Mouse (Mus musculus) MEL (cell line): ENCODE data around the gene Fgf8. TPM values are rescaled to one million over a fixed set of nuclear protein-coding genes. Genes with fewer than 3 reads are reported as not detected.

ENCODE experiments used
- DNase-seq: peaks from one replicate; pipeline ENCODE4 v3.0.0; 2011; ENCODE audit warnings: low read depth, low spot score
- H3K27ac ChIP-seq: 2 replicates; pipeline ENCODE4 v1.5.1; 2012; ENCODE audit warnings: low read depth, mild to moderate bottlenecking, control low read depth, low read length, moderate library complexity; ENCODE audit not compliant: control insufficient read depth
- H3K27me3 ChIP-seq, 2 experiments: fragments of 150-350 bp in 1 of 2; sonication (generic) in 1 of 2; 2 replicates each; pipeline ENCODE4 v1.6.1; 2012; ENCODE audit warnings: low read length in 2 of 2, mild to moderate bottlenecking in 2 of 2, improper control_type of control experiment in 1 of 2, moderate library complexity in 1 of 2; ENCODE audit not compliant: insufficient read depth in 2 of 2, control insufficient read depth in 1 of 2
- H3K36me3 ChIP-seq, 2 experiments: 2 replicates each; pipeline ENCODE4 v1.6.1; 2012 to 2014; ENCODE audit warnings: low read length in 2 of 2, improper control_type of control experiment in 1 of 2, inconsistent platforms in 1 of 2, mild to moderate bottlenecking in 1 of 2; ENCODE audit not compliant: insufficient read depth in 2 of 2, control insufficient read depth in 1 of 2
- H3K4me1 ChIP-seq, 2 experiments: fragments of 150-350 bp in 1 of 2; sonication (generic) in 1 of 2; 2 replicates each; pipeline ENCODE4 v1.6.1; 2012; ENCODE audit warnings: low read length in 2 of 2, improper control_type of control experiment in 1 of 2, mild to moderate bottlenecking in 1 of 2; ENCODE audit not compliant: insufficient read depth in 2 of 2, control insufficient read depth in 1 of 2
- H3K4me3 ChIP-seq, 2 experiments: fragments of 150-350 bp in 1 of 2; sonication (generic) in 1 of 2; 2 replicates each; pipeline ENCODE4 v1.5.1; 2012; ENCODE audit warnings: low read depth in 2 of 2, low read length in 2 of 2, mild to moderate bottlenecking in 2 of 2, moderate library complexity in 2 of 2, control low read depth in 1 of 2, improper control_type of control experiment in 1 of 2; ENCODE audit not compliant: control insufficient read depth in 1 of 2, insufficient read depth in 1 of 2
- H3K79me2 ChIP-seq: 2 replicates; pipeline ENCODE4 v1.6.1; 2012; ENCODE audit warnings: mild to moderate bottlenecking, low read length, moderate library complexity; ENCODE audit not compliant: control insufficient read depth, poor library complexity, insufficient read depth
- H3K9ac ChIP-seq: 2 replicates; pipeline ENCODE4 v1.6.1; 2012; ENCODE audit warnings: low read depth, mild to moderate bottlenecking, control low read depth, low read length, moderate library complexity; ENCODE audit not compliant: control insufficient read depth, poor library complexity, severe bottlenecking
- H3K9me3 ChIP-seq: fragments of 150-350 bp; sonication (generic); replicated peaks from 2 replicates; pipeline ENCODE4 v1.6.1; 2012; ENCODE audit warnings: mild to moderate bottlenecking, low read length, improper control_type of control experiment, moderate library complexity; ENCODE audit not compliant: insufficient read depth
- CHD1 ChIP-seq: IDR thresholded peaks from 2 replicates; pipeline ENCODE4 v1.6.1; 2012; ENCODE audit warnings: low read depth, mild to moderate bottlenecking, inconsistent platforms, low read length, improper control_type of control experiment
- E2F4 ChIP-seq: IDR thresholded peaks from 2 replicates; pipeline ENCODE4 v1.6.1; 2011; ENCODE audit warnings: low read depth, low read length, improper control_type of control experiment, borderline replicate concordance
- ELF1 ChIP-seq: IDR thresholded peaks from 2 replicates; pipeline ENCODE4 v1.6.1; 2014; ENCODE audit warnings: low read depth, mild to moderate bottlenecking, inconsistent platforms, low read length, improper control_type of control experiment, moderate library complexity
- ETS1 ChIP-seq: IDR thresholded peaks from 2 replicates; pipeline ENCODE4 v1.6.1; 2012; ENCODE audit warnings: low read depth, mild to moderate bottlenecking, inconsistent platforms, low read length, improper control_type of control experiment, moderate library complexity
- GABPA ChIP-seq: IDR thresholded peaks from 2 replicates; pipeline ENCODE4 v1.6.1; 2012; ENCODE audit warnings: low read depth, mild to moderate bottlenecking, inconsistent platforms, low read length, improper control_type of control experiment, moderate library complexity
- HCFC1 ChIP-seq: IDR thresholded peaks from 2 replicates; pipeline ENCODE4 v1.6.1; 2012; ENCODE audit warnings: low read depth, mild to moderate bottlenecking, inconsistent platforms, low read length, improper control_type of control experiment, moderate library complexity
- JUND ChIP-seq: IDR thresholded peaks from 2 replicates; pipeline ENCODE4 v1.6.1; 2011; ENCODE audit warnings: low read depth, mild to moderate bottlenecking, improper control_type of control experiment, low read length
- KAT2A ChIP-seq: conservative IDR thresholded peaks from 2 replicates; pipeline ENCODE4 v1.6.1; 2012; ENCODE audit warnings: low read depth, low read length, improper control_type of control experiment, inconsistent platforms
- MAX ChIP-seq: IDR thresholded peaks from 2 replicates; pipeline ENCODE4 v1.6.1; 2011; ENCODE audit warnings: low read length, improper control_type of control experiment
- MXI1 ChIP-seq: IDR thresholded peaks from 2 replicates; pipeline ENCODE4 v1.6.1; 2011; ENCODE audit warnings: mild to moderate bottlenecking, low read depth, low read length, improper control_type of control experiment
- NRF1 ChIP-seq: IDR thresholded peaks from 2 replicates; pipeline ENCODE4 v1.6.1; 2014; ENCODE audit warnings: low read depth, mild to moderate bottlenecking, inconsistent platforms, low read length, improper control_type of control experiment, moderate library complexity; ENCODE audit not compliant: poor library complexity, insufficient read depth, severe bottlenecking
- POLR2A ChIP-seq, 2 experiments: IDR thresholded peaks; 2 replicates each; pipeline ENCODE4 v1.6.1; 2011 to 2012; ENCODE audit warnings: low read length in 2 of 2, mild to moderate bottlenecking in 2 of 2, control low read depth in 1 of 2, improper control_type of control experiment in 1 of 2, low read depth in 1 of 2, moderate library complexity in 1 of 2; ENCODE audit not compliant: control insufficient read depth in 1 of 2, insufficient read depth in 1 of 2, poor library complexity in 1 of 2
- POLR2AphosphoS2 ChIP-seq: IDR thresholded peaks from 2 replicates; pipeline ENCODE4 v1.6.1; 2011; ENCODE audit warnings: low read length, improper control_type of control experiment
- POLR2AphosphoS5 ChIP-seq: IDR thresholded peaks from 2 replicates; pipeline ENCODE4 v1.6.1; 2012; ENCODE audit warnings: low read depth, borderline replicate concordance, mild to moderate bottlenecking, inconsistent platforms, low read length, moderate library complexity, mixed read lengths
- SIN3A ChIP-seq: IDR thresholded peaks from 2 replicates; pipeline ENCODE4 v1.6.1; 2012; ENCODE audit warnings: low read length, improper control_type of control experiment, inconsistent platforms
- SMC3 ChIP-seq: IDR thresholded peaks from 2 replicates; pipeline ENCODE4 v1.6.1; 2011; ENCODE audit warnings: low read depth, low read length, improper control_type of control experiment
- ZC3H11A ChIP-seq: IDR thresholded peaks from 2 replicates; pipeline ENCODE4 v1.6.1; 2012; ENCODE audit warnings: low read depth, mild to moderate bottlenecking, inconsistent platforms, low read length, improper control_type of control experiment
- ZKSCAN1 ChIP-seq: IDR thresholded peaks from 2 replicates; pipeline ENCODE4 v1.6.1; 2012; ENCODE audit warnings: low read depth, mild to moderate bottlenecking, inconsistent platforms, low read length, improper control_type of control experiment, moderate library complexity
- ZMIZ1 ChIP-seq: IDR thresholded peaks from 2 replicates; pipeline ENCODE4 v1.6.1; 2012; ENCODE audit warnings: low read depth, mild to moderate bottlenecking, inconsistent platforms, low read length, improper control_type of control experiment, moderate library complexity
- polyA plus RNA-seq, 2 experiments: library from polyadenylated mRNA; stranded (reverse) in 1 of 2; unstranded in 1 of 2; fragments of >175 nt in 1 of 2; fragments of >200 nt in 1 of 2; gene quantifications; 2 replicates each; pipeline versions ENCODE4 v1.2.1 to v1.2.4; 2012; ENCODE audit warnings: low replicate concordance in 2 of 2, low read depth in 1 of 2; ENCODE audit not compliant: insufficient read length in 2 of 2, insufficient read depth in 1 of 2, missing spikeins in 1 of 2
- total RNA-seq: library from RNA; depleted of rRNA; stranded (reverse); fragments of 300-350 nt; gene quantifications from 2 replicates; pipeline ENCODE4 v1.2.3, GENCODE M21; 2012; rRNA removed

The Fgf8 gene
- total RNA-seq: not detected in 2 replicates
- polyA plus RNA-seq: not detected

- no peaks in the 10 kb centered on the region for H3K9me3 ChIP-seq
- no peaks in the 10 kb centered on the region for H3K36me3 ChIP-seq
- no peak within 1 kb of the TSS for H3K27ac ChIP-seq
- no peak within 1 kb of the TSS for H3K9ac ChIP-seq
- TF ChIP-seq POLR2A (IDR thresholded peaks at IDR 0.05; ENCODE audit: control insufficient read depth in 1 of 2, insufficient read depth in 1 of 2, low read depth in 1 of 2, low read length in 2 of 2, poor library complexity in 1 of 2): 0 out of 4 replicates have a peak, but pooled peaks of 1 of the 2 experiments have one; percentile 7
- no peak for TF ChIP-seq GABPA
- TF ChIP-seq MXI1: no peak
- H3K79me2 ChIP-seq: no peaks in the 10 kb centered on the region
- peaks cover 0 to 2% of the 10 kb centered on the region in 2 experiments; a peak in 1 of 4 replicates for H3K27me3 ChIP-seq
- no peak for DNase-seq
- 0 out of 4 replicates have a peak, but pooled peaks cover 0 to under 1% of the 10 kb centered on the region in 2 experiments for H3K4me1 ChIP-seq
- no peak within 1 kb of the TSS for H3K4me3 ChIP-seq
Observed at GRCm38 (mm10) chr19:45742218-45742983, at the start of gene Fgf8. Gene Fgf8 (minus strand): TSS chr19:45742915.

- Histone ChIP-seq H3K9me3 (no peaks in the 10 kb centered on the region), H3K27ac (no peak overlapping the region), H3K4me3 (no peak overlapping the region), H3K27me3 (no peaks in the 10 kb centered on the region), H3K79me2 (no peaks in the 10 kb centered on the region), H3K36me3 (peaks cover 0 to 30% of the 10 kb centered on the region in 2 experiments; a peak in 2 of 4 replicates), H3K4me1 (peaks cover 8 to 25% of the 10 kb centered on the region in 2 experiments), H3K9ac (no peak overlapping the region)
- no peak for DNase-seq
- TF ChIP-seq ZKSCAN1: no peak
- TF ChIP-seq POLR2AphosphoS5: no peak
- no peak for TF ChIP-seq MAX
- TF ChIP-seq ZMIZ1: no peak
- TF ChIP-seq HCFC1: no peak
- TF ChIP-seq POLR2AphosphoS2: no peak
- no peak for TF ChIP-seq ETS1
- TF ChIP-seq CHD1: no peak
- TF ChIP-seq E2F4: no peak
- no peak for TF ChIP-seq ZC3H11A
- no peak for TF ChIP-seq KAT2A
- no peak for TF ChIP-seq JUND
- TF ChIP-seq NRF1: no peak
- no peak for TF ChIP-seq GABPA
- TF ChIP-seq ELF1: no peak
- TF ChIP-seq SMC3: no peak
- no peak for TF ChIP-seq POLR2A (IDR thresholded peaks at IDR 0.05; ENCODE audit: control insufficient read depth in 1 of 2, insufficient read depth in 1 of 2, low read depth in 1 of 2, low read length in 2 of 2, poor library complexity in 1 of 2)
- no peak for TF ChIP-seq SIN3A
Observed at GRCm38 (mm10) chr19:45792404-45792803, 49.7 kb upstream of the Fgf8 start.
